Mouse (Mus musculus) E14TG2a.4 (cell line): ENCODE results near the gene Emilin2.

ENCODE experiments used
- H3K27me3 ChIP-seq: 2 replicates; pipeline ENCODE4 v1.6.1; 2014; ENCODE audit warnings: low read length, control low read depth; ENCODE audit not compliant: insufficient read depth
- H3K36me3 ChIP-seq: 2 replicates; pipeline ENCODE4 v1.6.1; 2014; ENCODE audit warnings: low read length, control low read depth; ENCODE audit not compliant: insufficient read depth
- H3K4me1 ChIP-seq: replicated peaks from 2 replicates; pipeline ENCODE4 v1.6.1; 2014; ENCODE audit warnings: low read depth, low read length, control low read depth
- H3K4me3 ChIP-seq: replicated peaks from 2 replicates; pipeline ENCODE4 v1.5.1; 2014; ENCODE audit warnings: mild to moderate bottlenecking, low read length
- H3K9me3 ChIP-seq: 2 replicates; pipeline ENCODE4 v1.6.1; 2014; ENCODE audit warnings: low read length, control low read depth
- CTCF ChIP-seq: conservative IDR thresholded peaks from 2 replicates; pipeline ENCODE4 v1.5.1; 2014; ENCODE audit warnings: low read length
- NANOG ChIP-seq: IDR thresholded peaks from 2 replicates; pipeline ENCODE4 v1.6.1; 2014; ENCODE audit warnings: borderline replicate concordance, low read length, mixed read lengths
- POU5F1 ChIP-seq: IDR thresholded peaks from 2 replicates; pipeline ENCODE4 v1.6.1; 2014; ENCODE audit warnings: low read length, borderline replicate concordance

Emilin2 gene

DNA sequence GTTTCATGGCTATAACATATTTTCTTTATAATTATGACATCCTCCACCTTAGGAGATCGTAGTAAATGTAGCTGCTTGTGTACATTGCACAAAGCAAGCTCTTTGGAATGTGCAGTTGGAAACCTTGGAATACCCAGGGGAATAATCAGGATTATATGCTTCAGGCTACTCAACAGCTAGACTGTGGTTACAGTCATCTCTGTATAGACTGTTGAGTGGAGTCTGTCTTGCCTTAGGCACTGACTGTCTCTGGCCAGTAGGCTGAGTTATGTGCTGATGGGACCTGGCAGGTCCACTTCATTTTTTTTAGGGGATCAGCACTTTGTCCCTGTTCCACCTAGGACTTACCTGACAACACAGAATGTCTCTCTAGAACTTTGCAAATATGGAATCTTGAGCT is 98.1 kb downstream of the Emilin2 start:
- no peak overlapping the region for H3K4me3 ChIP-seq
- TF ChIP-seq NANOG (no peak), CTCF (no peak), POU5F1 (no peak)
- H3K4me1 ChIP-seq = no peaks in the 10 kb centered on the region
- H3K9me3 ChIP-seq = no peaks in the 10 kb centered on the region
- H3K27me3 ChIP-seq = no peaks in the 10 kb centered on the region
- no peaks in the 10 kb centered on the region for H3K36me3 ChIP-seq

- Histone ChIP-seq H3K4me1 (no peaks in the 10 kb centered on the region), H3K36me3 (no peaks in the 10 kb centered on the region), H3K27me3 (no peaks in the 10 kb centered on the region), H3K4me3 (no peak overlapping the region), H3K9me3 (no peaks in the 10 kb centered on the region)
- no peak for TF ChIP-seq POU5F1
- TF ChIP-seq NANOG = no peak
- TF ChIP-seq CTCF = no peak
Observed at GRCm38 (mm10) chr17:71211962-71212646, 99.7 kb downstream of the Emilin2 start.

DNA sequence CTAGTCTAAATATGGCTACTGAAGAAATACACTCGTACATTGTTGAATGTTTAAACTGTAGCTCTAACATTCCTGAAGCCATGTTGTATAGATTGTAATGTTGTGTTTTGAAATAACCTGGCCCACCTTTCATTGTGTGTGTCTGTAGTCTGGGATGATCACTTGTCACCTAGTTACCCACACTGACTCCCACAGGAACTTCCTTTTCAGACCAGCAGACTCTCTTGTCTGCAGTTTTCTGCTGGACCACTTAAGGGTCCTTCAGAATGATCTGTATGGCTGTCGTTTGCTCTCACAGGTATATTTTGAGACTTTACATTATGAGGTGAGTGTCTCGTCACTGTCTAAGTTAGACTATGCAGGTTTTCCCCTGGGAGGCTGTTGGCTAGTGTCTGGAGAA is 101.8 kb downstream of the Emilin2 start:
- Histone ChIP-seq H3K4me3 (no peak overlapping the region), H3K9me3 (no peaks in the 10 kb centered on the region), H3K4me1 (no peaks in the 10 kb centered on the region), H3K36me3 (no peaks in the 10 kb centered on the region), H3K27me3 (no peaks in the 10 kb centered on the region)
- TF ChIP-seq POU5F1 (no peak), CTCF (no peak), NANOG (no peak)

DNA sequence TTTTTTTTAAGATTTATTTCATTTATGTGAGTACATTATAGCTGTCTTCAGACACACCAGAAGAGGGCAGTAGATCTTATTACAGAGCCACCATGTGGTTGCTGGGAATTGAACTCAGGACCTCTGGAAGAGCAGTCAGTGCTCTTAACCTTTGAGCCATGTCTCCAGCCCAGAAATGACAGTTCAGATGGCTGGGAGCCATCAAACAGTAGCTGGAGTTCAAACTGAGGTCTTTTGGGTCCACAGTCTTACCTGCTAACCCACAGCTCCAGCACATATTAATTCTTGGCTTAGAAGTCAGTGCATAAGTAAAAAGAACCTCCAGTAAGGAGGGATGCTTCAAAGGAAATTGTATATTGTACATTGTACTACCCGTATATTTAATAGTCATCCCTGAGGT is 102.9 kb downstream of the Emilin2 start:
- no peak for TF ChIP-seq POU5F1
- no peak for TF ChIP-seq CTCF
- TF ChIP-seq NANOG = no peak
- no peaks in the 10 kb centered on the region for H3K9me3 ChIP-seq
- H3K36me3 ChIP-seq = no peaks in the 10 kb centered on the region
- H3K4me3 ChIP-seq = no peak overlapping the region
- H3K27me3 ChIP-seq = no peaks in the 10 kb centered on the region
- H3K4me1 ChIP-seq = no peaks in the 10 kb centered on the region

GRCm38 (mm10) chr17:71208376-71208775 is 103.4 kb downstream of the Emilin2 start:
- H3K9me3 ChIP-seq = no peaks in the 10 kb centered on the region
- TF ChIP-seq POU5F1 (no peak), CTCF (no peak), NANOG (no peak)
- no peaks in the 10 kb centered on the region for H3K36me3 ChIP-seq

DNA sequence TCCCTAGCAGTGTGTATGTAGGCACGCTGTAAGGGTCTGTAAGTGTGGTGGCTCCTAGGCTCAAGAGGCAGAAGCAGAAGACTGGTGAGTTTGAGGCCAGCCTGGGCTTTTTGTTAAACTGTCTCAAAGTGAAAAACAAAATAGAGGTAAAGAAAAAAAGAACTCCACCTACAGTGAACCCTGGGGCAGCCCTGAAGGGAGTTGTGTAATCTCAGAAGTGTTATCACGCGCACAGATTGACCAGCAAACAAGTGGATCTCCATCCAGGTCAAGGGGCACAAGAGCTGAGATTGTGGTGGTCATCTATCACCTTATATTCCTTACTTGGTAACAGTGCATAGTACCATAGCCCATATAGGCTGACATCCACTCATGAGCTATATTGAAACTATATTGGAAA is 104.5 kb downstream of the Emilin2 start:
- Histone ChIP-seq H3K36me3 (no peaks in the 10 kb centered on the region), H3K4me3 (no peak overlapping the region), H3K27me3 (no peaks in the 10 kb centered on the region), H3K4me1 (no peaks in the 10 kb centered on the region), H3K9me3 (no peaks in the 10 kb centered on the region)
- TF ChIP-seq POU5F1 = no peak
- TF ChIP-seq CTCF = no peak
- no peak for TF ChIP-seq NANOG

More at GRCm38 (mm10) chr17:71208376-71208775, 103.4 kb downstream of the Emilin2 start:
- H3K4me1 ChIP-seq = no peaks in the 10 kb centered on the region
- no peak overlapping the region for H3K4me3 ChIP-seq
- H3K27me3 ChIP-seq = no peaks in the 10 kb centered on the region

DNA sequence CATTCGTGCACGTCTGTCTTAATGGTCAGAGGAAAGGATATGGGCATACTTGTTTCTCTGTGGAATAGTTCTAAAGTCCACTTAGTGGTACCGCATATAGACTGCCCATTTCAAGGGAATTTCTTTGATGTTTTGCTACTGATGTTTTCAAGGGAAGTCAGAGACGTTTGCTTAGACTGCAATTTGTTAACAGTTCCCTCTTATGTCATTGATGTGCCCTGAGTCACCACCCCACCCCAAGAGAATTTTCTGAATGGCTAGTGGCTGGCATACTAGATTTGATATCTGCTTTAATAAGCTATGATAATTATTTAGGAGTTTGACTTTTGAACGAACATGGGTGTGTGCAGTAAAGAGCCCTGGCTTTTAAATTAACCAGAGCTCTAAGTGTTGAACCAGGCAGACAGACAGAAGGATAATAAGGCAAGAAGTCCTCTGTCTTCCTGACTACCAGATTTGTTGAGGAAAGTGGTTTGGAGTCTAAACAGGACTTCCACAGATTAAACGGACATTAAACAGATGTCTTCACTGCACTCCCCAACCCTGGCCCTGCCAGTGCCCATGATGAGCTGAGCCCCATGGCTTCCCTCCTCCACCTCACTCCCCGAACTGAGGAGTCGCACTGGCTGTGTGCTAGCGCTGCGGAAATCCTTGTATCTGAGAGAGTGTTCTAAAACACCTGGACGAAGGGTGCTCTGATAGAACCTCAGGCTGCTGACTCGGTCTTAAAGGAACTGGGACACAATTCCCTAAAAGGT is 105.5 kb downstream of the Emilin2 start:
- no peaks in the 10 kb centered on the region for H3K36me3 ChIP-seq
- no peaks in the 10 kb centered on the region for H3K27me3 ChIP-seq
- TF ChIP-seq CTCF (no peak), NANOG (no peak), POU5F1 (no peak)
- H3K4me3 ChIP-seq = no peak overlapping the region
- H3K4me1 ChIP-seq = no peaks in the 10 kb centered on the region
- no peaks in the 10 kb centered on the region for H3K9me3 ChIP-seq

DNA sequence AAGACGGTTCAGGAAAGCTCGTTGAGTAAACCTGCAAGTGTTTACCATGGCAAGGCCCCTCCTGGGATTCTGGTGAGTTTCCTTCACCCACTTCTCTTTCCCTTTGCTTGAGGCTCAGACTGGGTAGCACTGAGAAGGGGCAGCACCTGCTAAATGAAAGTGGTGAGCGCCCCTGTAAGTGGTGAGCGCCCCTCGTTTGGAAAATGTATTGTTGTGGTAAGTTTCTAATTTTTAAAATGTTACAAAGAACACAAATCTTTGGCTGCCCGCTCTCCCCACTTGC is 107.0 kb downstream of the Emilin2 start:
- H3K36me3 ChIP-seq = no peaks in the 10 kb centered on the region
- no peak overlapping the region for H3K4me3 ChIP-seq
- TF ChIP-seq CTCF (no peak), NANOG (no peak), POU5F1 (no peak)
- no peaks in the 10 kb centered on the region for H3K27me3 ChIP-seq
- no peaks in the 10 kb centered on the region for H3K4me1 ChIP-seq
- no peaks in the 10 kb centered on the region for H3K9me3 ChIP-seq
